Mouse (Mus musculus) natural killer cell, adult 2 months (primary cell): ENCODE data around the gene Mei4.

Experiments
- DNase-seq, 2 experiments: peaks; one replicate each; pipeline ENCODE4 v3.0.0; 2022; ENCODE audit warnings: low spot score in 2 of 2

The Mei4 gene

GRCm38 (mm10) chr9:82160143-82160542, 296.7 kb downstream of the Mei4 start:
- DNase-seq = no peak

GRCm38 (mm10) chr9:82162415-82162814, 298.9 kb downstream of the Mei4 start:
- DNase-seq = no peak

DNA sequence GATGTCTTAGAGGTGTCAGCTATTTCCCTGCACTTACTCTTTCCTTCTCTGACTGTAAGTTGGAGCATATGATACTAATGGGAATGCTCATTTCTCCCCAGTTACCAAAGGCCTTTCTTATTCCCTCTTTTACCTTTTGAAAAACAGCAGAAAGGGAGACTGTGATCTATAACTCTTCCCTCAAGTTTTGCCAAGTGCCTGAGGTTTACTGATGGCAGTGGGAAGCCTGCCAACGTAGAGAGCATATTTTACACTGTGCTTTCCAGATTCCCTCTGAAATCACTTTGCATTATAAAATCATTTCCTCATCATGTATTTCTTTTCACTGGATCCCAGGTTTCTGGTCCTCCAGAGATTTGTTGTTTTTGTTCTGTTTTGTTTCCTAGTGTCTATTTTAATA, 354.5 kb downstream of the Mei4 start:
- no peak for DNase-seq

DNA sequence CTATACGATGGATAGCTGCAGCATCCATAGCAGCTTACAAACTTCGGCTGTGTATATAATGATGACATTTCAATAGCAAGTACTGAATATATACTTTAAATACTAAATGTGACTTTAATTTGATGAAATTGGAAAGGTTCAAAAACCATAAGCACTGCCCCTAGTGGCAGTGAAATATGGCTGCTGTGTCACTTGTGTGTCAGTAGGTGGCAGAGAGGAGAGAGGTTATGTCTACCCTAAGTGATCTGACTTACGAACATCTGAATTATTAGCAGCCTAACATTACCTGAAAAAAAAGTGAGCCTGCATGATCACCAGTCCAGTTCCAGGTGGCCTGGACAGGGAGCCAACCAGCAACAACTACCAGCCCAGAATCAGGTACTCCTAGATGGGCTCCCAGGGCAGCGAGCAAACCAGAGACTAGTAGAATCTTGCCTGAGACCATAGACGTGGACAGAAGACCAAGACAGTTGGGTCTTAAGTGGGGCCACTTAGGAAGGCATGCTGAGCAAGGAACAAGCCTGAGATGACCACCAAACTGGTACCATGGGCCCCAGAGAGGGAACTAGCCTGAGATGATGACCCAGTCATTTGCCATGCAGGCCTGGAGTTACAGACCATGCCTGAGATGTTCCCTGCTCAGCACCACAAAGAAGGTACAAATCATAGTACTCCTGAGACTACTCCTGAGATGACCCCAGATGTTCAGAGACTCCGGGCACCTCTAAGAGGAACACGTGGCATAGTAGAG, 384.4 kb downstream of the Mei4 start:
- no peak for DNase-seq
